Mouse (Mus musculus) myocyte (in vitro differentiated cells): ENCODE results near the gene Mbd6. TPM values are rescaled to one million over a fixed set of nuclear protein-coding genes. Genes with fewer than 3 reads are reported as not detected.

Experiments
- H3K27me3 ChIP-seq: one replicate; pipeline ENCODE4 v1.6.1; 2011; ENCODE audit not compliant: control insufficient read depth, insufficient read depth, insufficient read length
- H3K36me3 ChIP-seq: one replicate; pipeline ENCODE4 v1.6.1; 2011; ENCODE audit not compliant: control insufficient read depth, insufficient read depth
- H3K4me2 ChIP-seq: one replicate; pipeline ENCODE4 v1.6.1; 2011; ENCODE audit warnings: low read depth, control low read depth
- H3K4me3 ChIP-seq: one replicate; pipeline ENCODE4 v1.5.1; 2011; ENCODE audit warnings: mild to moderate bottlenecking, control low read depth, moderate library complexity
- H3K79me2 ChIP-seq: one replicate; pipeline ENCODE4 v1.6.1; 2011; ENCODE audit not compliant: control insufficient read depth, insufficient read depth
- H3ac ChIP-seq: one replicate; pipeline ENCODE4 v1.6.1; 2011; ENCODE audit not compliant: control insufficient read depth, insufficient read length
- CEBPB ChIP-seq: IDR thresholded peaks from 2 replicates; pipeline ENCODE4 v1.6.1; 2011; ENCODE audit warnings: mild to moderate bottlenecking, moderate library complexity; ENCODE audit not compliant: poor library complexity, insufficient read depth, severe bottlenecking
- E2F4 ChIP-seq: IDR thresholded peaks from one replicate; pipeline ENCODE4 v1.6.1; 2011; ENCODE audit warnings: mild to moderate bottlenecking, control low read depth, moderate library complexity; ENCODE audit not compliant: insufficient read depth
- MAX ChIP-seq: IDR thresholded peaks from one replicate; pipeline ENCODE4 v1.6.1; 2011; ENCODE audit warnings: low read depth, mild to moderate bottlenecking, control low read depth
- MYOD1 ChIP-seq, 3 experiments: IDR thresholded peaks; one replicate each; pipeline ENCODE4 v1.6.1; 2011; ENCODE audit warnings: control low read depth in 2 of 3, low read depth in 2 of 3, mild to moderate bottlenecking in 2 of 3, moderate library complexity in 1 of 3; ENCODE audit not compliant: insufficient read length in 2 of 3, control insufficient read depth in 1 of 3
- MYOG ChIP-seq, 3 experiments: IDR thresholded peaks; one replicate each; pipeline ENCODE4 v1.6.1; 2011; ENCODE audit warnings: control low read depth in 2 of 3, low read depth in 2 of 3, mild to moderate bottlenecking in 2 of 3; ENCODE audit not compliant: insufficient read length in 2 of 3, control insufficient read depth in 1 of 3, insufficient read depth in 1 of 3
- POLR2A ChIP-seq: IDR thresholded peaks from one replicate; pipeline ENCODE4 v1.6.1; 2011; ENCODE audit warnings: low read depth, mild to moderate bottlenecking, control low read depth, moderate library complexity; ENCODE audit not compliant: insufficient read length
- POLR2AphosphoS2 ChIP-seq: IDR thresholded peaks from one replicate; pipeline ENCODE4 v1.6.1; 2011; ENCODE audit warnings: low read depth, control low read depth; ENCODE audit not compliant: insufficient read length
- REST ChIP-seq: IDR thresholded peaks from one replicate; pipeline ENCODE4 v1.6.1; 2011; ENCODE audit warnings: mild to moderate bottlenecking, control low read depth, moderate library complexity; ENCODE audit not compliant: insufficient read depth, insufficient read length
- SRF ChIP-seq: IDR thresholded peaks from one replicate; pipeline ENCODE4 v1.6.1; 2011; ENCODE audit warnings: low read depth; ENCODE audit not compliant: control insufficient read depth, insufficient read length
- TCF12 ChIP-seq: IDR thresholded peaks from one replicate; pipeline ENCODE4 v1.6.1; 2011; ENCODE audit warnings: mild to moderate bottlenecking, control low read depth; ENCODE audit not compliant: poor library complexity, insufficient read depth, severe bottlenecking
- TCF3 ChIP-seq: IDR thresholded peaks from one replicate; pipeline ENCODE4 v1.6.1; 2011; ENCODE audit warnings: low read depth, control low read depth; ENCODE audit not compliant: insufficient read length
- USF1 ChIP-seq: IDR thresholded peaks from one replicate; pipeline ENCODE4 v1.6.1; 2011; ENCODE audit warnings: low read depth, mild to moderate bottlenecking, control low read depth, moderate library complexity
- polyA plus RNA-seq: library from polyadenylated mRNA; unstranded; fragments of >200 nt; fragmentation: generic; extraction: Trizol; gene quantifications from one replicate; pipeline ENCODE4 v1.2.1, GENCODE M21; 2012; ENCODE audit warnings: missing spikeins

The Mbd6 gene
- polyA plus RNA-seq, 1 experiment = 24.7 TPM

GRCm38 (mm10) chr10:127332211-127332874 lies 43.5 kb upstream of the Mbd6 start:
- Histone ChIP-seq H3K27me3 (peaks cover 8% of the 10 kb centered on the region), H3K79me2 (no peaks in the 10 kb centered on the region), H3K4me3 (no peak overlapping the region), H3K4me2 (no peak overlapping the region), H3K36me3 (no peaks in the 10 kb centered on the region), H3ac (no peak overlapping the region)
- no peak for TF ChIP-seq TCF3
- no peak for TF ChIP-seq REST
- no peak for TF ChIP-seq CEBPB
- TF ChIP-seq E2F4 = no peak
- no peak for TF ChIP-seq SRF
- no peak for TF ChIP-seq USF1
- no peak for TF ChIP-seq POLR2A
- no peak for TF ChIP-seq MYOG (IDR thresholded peaks at IDR 0.05; ENCODE audit: control insufficient read depth in 1 of 3, insufficient read depth in 1 of 3, insufficient read length in 2 of 3, low read depth in 2 of 3)
- no peak for TF ChIP-seq TCF12
- no peak for TF ChIP-seq MYOD1 (IDR thresholded peaks at IDR 0.05; ENCODE audit: control insufficient read depth in 1 of 3, insufficient read length in 2 of 3, low read depth in 2 of 3)
- no peak for TF ChIP-seq POLR2AphosphoS2
- no peak for TF ChIP-seq MAX

GRCm38 (mm10) chr10:127330212-127330611 lies 41.4 kb upstream of the Mbd6 start:
- no peak overlapping the region for H3K4me3 ChIP-seq
- no peaks in the 10 kb centered on the region for H3K79me2 ChIP-seq
- peaks cover 23% of the 10 kb centered on the region for H3K27me3 ChIP-seq
- no peaks in the 10 kb centered on the region for H3K36me3 ChIP-seq
- no peak overlapping the region for H3K4me2 ChIP-seq
- no peak overlapping the region for H3ac ChIP-seq
- TF ChIP-seq MYOD1 (IDR thresholded peaks at IDR 0.05; ENCODE audit: control insufficient read depth in 1 of 3, insufficient read length in 2 of 3, low read depth in 2 of 3) (no peak), TCF12 (no peak), TCF3 (no peak), SRF (no peak), MAX (no peak), POLR2A (no peak), USF1 (no peak)

- Histone ChIP-seq H3K36me3 (no peaks in the 10 kb centered on the region), H3K27me3 (peaks cover 28% of the 10 kb centered on the region), H3ac (no peak overlapping the region), H3K4me2 (no peak overlapping the region), H3K79me2 (no peaks in the 10 kb centered on the region), H3K4me3 (no peak overlapping the region)
- TF ChIP-seq SRF (no peak), POLR2A (no peak), MYOD1 (IDR thresholded peaks at IDR 0.05; ENCODE audit: control insufficient read depth in 1 of 3, insufficient read length in 2 of 3, low read depth in 2 of 3) (no peak), USF1 (no peak), POLR2AphosphoS2 (no peak), MYOG (IDR thresholded peaks at IDR 0.05; ENCODE audit: control insufficient read depth in 1 of 3, insufficient read depth in 1 of 3, insufficient read length in 2 of 3, low read depth in 2 of 3) (no peak), CEBPB (no peak), TCF12 (no peak), REST (no peak), TCF3 (no peak), E2F4 (no peak)
These were observed 38.8 kb upstream of the Mbd6 start for GRCm38 (mm10) chr10:127327461-127328145.

- Histone ChIP-seq H3ac (no peak overlapping the region), H3K4me2 (no peak overlapping the region), H3K27me3 (peaks cover 35% of the 10 kb centered on the region), H3K36me3 (no peaks in the 10 kb centered on the region), H3K4me3 (no peak overlapping the region), H3K79me2 (no peaks in the 10 kb centered on the region)
- TF ChIP-seq SRF (no peak), POLR2A (no peak), MAX (no peak), CEBPB (no peak), USF1 (no peak), TCF3 (no peak), MYOG (IDR thresholded peaks at IDR 0.05; ENCODE audit: control insufficient read depth in 1 of 3, insufficient read depth in 1 of 3, insufficient read length in 2 of 3, low read depth in 2 of 3) (no peak), POLR2AphosphoS2 (no peak), REST (no peak), E2F4 (no peak), MYOD1 (IDR thresholded peaks at IDR 0.05; ENCODE audit: control insufficient read depth in 1 of 3, insufficient read length in 2 of 3, low read depth in 2 of 3) (no peak), TCF12 (no peak)
These were observed 38.0 kb upstream of the Mbd6 start for GRCm38 (mm10) chr10:127326828-127327227.
